ENCODE assay signal across 8 mouse cellular contexts in the genomic region with DNA sequence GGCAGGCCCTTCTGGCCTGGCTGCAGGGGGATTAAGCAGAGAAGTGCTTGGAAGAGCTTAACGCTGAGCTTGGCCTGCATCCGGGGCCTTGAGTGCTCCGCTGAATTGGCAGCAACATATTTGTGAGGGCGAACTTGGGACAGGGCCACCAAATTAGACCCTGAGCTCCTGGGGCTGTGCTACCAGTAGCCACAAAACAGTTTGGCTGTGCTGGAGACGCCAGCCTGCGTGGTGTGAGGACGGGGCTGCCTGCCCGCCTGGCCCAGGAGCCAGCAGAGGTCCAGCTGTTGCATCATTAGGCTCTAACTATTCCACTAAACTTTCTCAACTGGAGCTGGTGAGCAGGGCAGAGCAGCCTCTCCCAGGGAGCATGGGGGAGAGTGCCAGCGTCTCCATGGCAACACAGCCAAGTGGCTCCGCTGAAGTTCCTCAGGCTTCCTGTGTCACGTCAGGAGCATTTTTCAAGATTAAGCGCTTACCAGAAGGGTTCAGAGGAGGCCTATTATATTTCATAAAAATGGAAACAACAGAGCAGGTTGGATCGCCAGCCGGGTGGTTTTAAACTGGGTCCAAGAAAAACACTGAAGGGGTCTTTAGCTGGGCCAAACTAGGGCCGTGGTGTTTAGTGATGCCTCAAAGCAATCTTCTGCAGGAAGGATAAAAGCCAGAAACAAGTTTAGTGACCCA.
DNase-seq lines count a peak whose midpoint lies in the region; ATAC-seq and TF ChIP-seq lines count a peak whose summit lies in the region.

No protein-coding gene starts in this region.

- 35% methylated on average over 15 of the region's 15 CpGs for WGBS in kidney, adult 2 months
- WGBS in limb, embryonic 10.5 days = 32% methylated on average over 15 of the region's 15 CpGs
- 10% methylated on average over 15 of the region's 15 CpGs for WGBS in midbrain, embryonic 15.5 days
- 25% methylated on average over 15 of the region's 15 CpGs for WGBS in stomach, embryonic 16.5 days

- DNase-seq in spleen, postnatal 36 days (ENCODE audit: low spot score in 2 of 2) = peak; percentile 13 to 23
- no peak for DNase-seq in spleen, postnatal 14 days (ENCODE audit: low spot score in 2 of 2)
- DNase-seq in heart, adult 8-10 months (ENCODE audit: low spot score) = peak; percentile 72
- DNase-seq in kidney, adult 2 months = peak; percentile 92
- DNase-seq in limb, embryonic 10.5 days (ENCODE audit: low spot score) = peak; percentile 79

- H3K27ac ChIP-seq in embryonic fibroblast, embryonic 13.5 days (ENCODE audit: insufficient read depth, low read length) = peak overlapping the region; percentile 75
- H3K27ac ChIP-seq in kidney, adult 2 months (ENCODE audit: insufficient read depth, low read depth, low read length) = peak overlapping the region; percentile 13
- peak overlapping the region; percentile 84 for H3K27ac ChIP-seq in limb, embryonic 10.5 days
- peak overlapping the region; percentile 68 for H3K27ac ChIP-seq in midbrain, embryonic 15.5 days
- H3K27ac ChIP-seq in stomach, embryonic 16.5 days (ENCODE audit: low read length) = peak overlapping the region; percentile 89

- no peak for TF ChIP-seq CTCF in embryonic fibroblast, embryonic 13.5 days (IDR thresholded peaks at IDR 0.05; ENCODE audit: borderline replicate concordance, insufficient read depth, low read length)
- no peak for TF ChIP-seq CTCF in kidney, adult 2 months (conservative IDR thresholded peaks at IDR 0.05; ENCODE audit: insufficient read depth, insufficient read length, low read depth, low read length)

- H3K9ac ChIP-seq in midbrain, embryonic 15.5 days = no peak overlapping the region
- peak overlapping the region; percentile 46; the same call in 1 of the 2 replicates for H3K9ac ChIP-seq in stomach, embryonic 16.5 days (ENCODE audit: low read length)

- no peaks in the 10 kb centered on the region for H3K9me3 ChIP-seq in limb, embryonic 10.5 days (replicated peaks)
- H3K9me3 ChIP-seq in midbrain, embryonic 15.5 days = no peaks in the 10 kb centered on the region
- H3K9me3 ChIP-seq in stomach, embryonic 16.5 days (replicated peaks; ENCODE audit: control insufficient read depth, low read length) = no peaks in the 10 kb centered on the region

- H3K4me1 ChIP-seq in embryonic fibroblast, embryonic 13.5 days (ENCODE audit: control insufficient read depth, insufficient read depth, low read length) = peaks cover 11% of the 10 kb centered on the region
- no peaks in the 10 kb centered on the region for H3K4me1 ChIP-seq in kidney, adult 2 months (ENCODE audit: control insufficient read depth, insufficient read depth, low read length)
- H3K4me1 ChIP-seq in limb, embryonic 10.5 days = peaks cover 62% of the 10 kb centered on the region
- peaks cover 45% of the 10 kb centered on the region for H3K4me1 ChIP-seq in midbrain, embryonic 15.5 days
- H3K4me1 ChIP-seq in stomach, embryonic 16.5 days (ENCODE audit: control insufficient read depth, insufficient read depth, low read length) = peaks cover 36% of the 10 kb centered on the region

- no peak overlapping the region for H3K4me3 ChIP-seq in embryonic fibroblast, embryonic 13.5 days (ENCODE audit: insufficient read depth, low read length)
- no peak overlapping the region for H3K4me3 ChIP-seq in kidney, adult 2 months (ENCODE audit: insufficient read depth, low read depth, low read length)
- H3K4me3 ChIP-seq in limb, embryonic 10.5 days = peak overlapping the region; percentile 17; the same call in 1 of the 2 replicates
- H3K4me3 ChIP-seq in midbrain, embryonic 15.5 days = no peak overlapping the region
- no peak overlapping the region for H3K4me3 ChIP-seq in stomach, embryonic 16.5 days (replicated peaks; ENCODE audit: low read length)

- no peaks in the 10 kb centered on the region for H3K27me3 ChIP-seq in kidney, adult 2 months (replicated peaks; ENCODE audit: control insufficient read depth, insufficient read depth, low read length)
- H3K27me3 ChIP-seq in limb, embryonic 10.5 days (ENCODE audit: low read depth, poor library complexity, severe bottlenecking) = 0 out of 2 replicates have a peak, but pooled peaks cover 3% of the 10 kb centered on the region
- H3K27me3 ChIP-seq in midbrain, embryonic 15.5 days (replicated peaks) = no peaks in the 10 kb centered on the region
- no peaks in the 10 kb centered on the region for H3K27me3 ChIP-seq in stomach, embryonic 16.5 days (ENCODE audit: control insufficient read depth, insufficient read depth, low read length)

- TF ChIP-seq POLR2A in embryonic fibroblast, embryonic 13.5 days (IDR thresholded peaks at IDR 0.05; ENCODE audit: low read depth, low read length) = no peak
- no peak for TF ChIP-seq POLR2A in kidney, adult 2 months (IDR thresholded peaks at IDR 0.05; ENCODE audit: low read depth, low read length)

- ATAC-seq in midbrain, embryonic 15.5 days (replicated peaks) = peak; percentile 81
- peak; percentile 88 for ATAC-seq in stomach, embryonic 16.5 days (ENCODE audit: insufficient read depth, low FRiP score)

- H3K36me3 ChIP-seq in kidney, adult 2 months (ENCODE audit: control insufficient read depth, insufficient read depth, low read length) = no peaks in the 10 kb centered on the region
- peaks cover 23% of the 10 kb centered on the region for H3K36me3 ChIP-seq in limb, embryonic 10.5 days
- no peaks in the 10 kb centered on the region for H3K36me3 ChIP-seq in midbrain, embryonic 15.5 days (replicated peaks)
- H3K36me3 ChIP-seq in stomach, embryonic 16.5 days (ENCODE audit: control insufficient read depth, insufficient read depth, low read length) = 0 out of 2 replicates have a peak, but pooled peaks cover 9% of the 10 kb centered on the region

- no peak overlapping the region for H3K4me2 ChIP-seq in midbrain, embryonic 15.5 days
- 0 out of 2 replicates have a peak overlapping the region, but pooled peaks have one; percentile 10 for H3K4me2 ChIP-seq in stomach, embryonic 16.5 days (ENCODE audit: low read depth, low read length)

Comparison
In these comparisons a context has a peak if more than half of its experiments do, and no peak if none do; other contexts are left out.
1. DNase-seq: peak in spleen, postnatal 36 days (2 of 2), heart, adult 8-10 months (single experiment), kidney, adult 2 months (single experiment) and limb, embryonic 10.5 days (single experiment); none in spleen, postnatal 14 days (0 of 2).
2. H3K27ac ChIP-seq: peak in every context shown above with its lines; median percentile 89 in stomach, embryonic 16.5 days; 84 in limb, embryonic 10.5 days; 75 in embryonic fibroblast, embryonic 13.5 days; 68 in midbrain, embryonic 15.5 days; 13 in kidney, adult 2 months.